9 mouse cellular contexts compared by ENCODE assay signal in the genomic region with DNA sequence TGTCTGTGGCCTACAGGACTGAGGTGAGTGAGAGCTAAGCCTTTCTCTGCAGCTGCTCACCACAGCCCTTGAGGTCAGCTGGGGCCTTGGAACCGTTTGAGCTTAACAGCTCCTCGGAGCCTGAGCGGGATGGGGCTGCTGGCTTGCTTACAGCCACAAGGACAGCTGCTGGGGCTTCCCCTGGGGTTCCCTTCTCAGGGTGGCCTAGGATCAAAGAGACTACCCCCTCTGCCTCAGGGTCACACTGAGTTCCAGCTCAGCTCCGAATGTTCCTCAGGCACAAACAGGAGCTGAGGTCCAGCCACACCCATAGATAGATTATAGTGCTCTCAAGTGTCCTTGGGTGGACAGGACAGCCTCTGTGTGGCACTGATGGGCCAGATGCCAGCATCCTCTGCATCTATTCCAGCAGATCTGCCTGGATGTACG.
DNase-seq lines count a peak whose midpoint lies in the region; ATAC-seq and TF ChIP-seq lines count a peak whose summit lies in the region.
"Had no signal": no experiment of that assay in that cellular context is flagged by ENCODE, and none has a peak within 500 bp of the region (broad histone marks: within the 10 kb centered on the region; RNA-seq: fewer than 3 reads in every experiment).

No protein-coding gene starts in this region.

- no peak for TF ChIP-seq CTCF in lung, embryonic 14.5 days (IDR thresholded peaks at IDR 0.05; ENCODE audit: low read depth)
- no peak for TF ChIP-seq CTCF in lung, adult 2 months (IDR thresholded peaks at IDR 0.05; ENCODE audit: insufficient read depth, low read length)
- no peak for TF ChIP-seq CTCF in heart, postnatal 0 days (IDR thresholded peaks at IDR 0.05; ENCODE audit: low read depth)

- TF ChIP-seq EP300 in heart, postnatal 0 days (IDR thresholded peaks at IDR 0.05; ENCODE audit: low read depth) = no peak

- no peak overlapping the region for H3K27ac ChIP-seq in lung, embryonic 14.5 days (ENCODE audit: low read depth)
- no peak overlapping the region for H3K27ac ChIP-seq in embryonic facial prominence, embryonic 11.5 days (replicated peaks; ENCODE audit: low read depth, low read length)
- no peak overlapping the region for H3K27ac ChIP-seq in heart, postnatal 0 days (ENCODE audit: low read depth)
- no peak overlapping the region for H3K27ac ChIP-seq in neural tube, embryonic 15.5 days (replicated peaks)
- H3K27ac ChIP-seq: left cerebral cortex, adult 2 months; neural tube, embryonic 12.5 days had no signal

- DNase-seq in lung, embryonic 14.5 days = peak; percentile 17
- DNase-seq in lung, adult 2 months = no peak
- DNase-seq in embryonic facial prominence, embryonic 11.5 days (ENCODE audit: low spot score) = no peak
- no peak for DNase-seq in heart, postnatal 0 days (ENCODE audit: low spot score)
- DNase-seq in retina, postnatal 1 day = peak; percentile 33
- no peak for DNase-seq in kidney, adult 11 months

- H3K4me3 ChIP-seq in lung, embryonic 14.5 days (ENCODE audit: low read depth, low read length) = no peak overlapping the region
- no peak overlapping the region for H3K4me3 ChIP-seq in lung, adult 2 months (replicated peaks; ENCODE audit: extremely low read depth, low read depth, low read length)
- H3K4me3 ChIP-seq in embryonic facial prominence, embryonic 11.5 days (ENCODE audit: low read depth, low read length) = no peak overlapping the region
- H3K4me3 ChIP-seq in heart, postnatal 0 days (ENCODE audit: low read depth, low read length) = no peak overlapping the region
- no peak overlapping the region for H3K4me3 ChIP-seq in neural tube, embryonic 15.5 days (replicated peaks)
- H3K4me3 ChIP-seq: left cerebral cortex, adult 2 months; neural tube, embryonic 12.5 days had no signal

- no peaks in the 10 kb centered on the region for H3K9me3 ChIP-seq in lung, embryonic 14.5 days (ENCODE audit: low read depth, low read length)
- no peaks in the 10 kb centered on the region for H3K9me3 ChIP-seq in embryonic facial prominence, embryonic 11.5 days (replicated peaks; ENCODE audit: control insufficient read depth, low read length)
- no peaks in the 10 kb centered on the region for H3K9me3 ChIP-seq in heart, postnatal 0 days (replicated peaks; ENCODE audit: control insufficient read depth, low read length)
- no peaks in the 10 kb centered on the region for H3K9me3 ChIP-seq in neural tube, embryonic 15.5 days (replicated peaks)
- H3K9me3 ChIP-seq: neural tube, embryonic 12.5 days had no signal

- no peak for TF ChIP-seq POLR2A in lung, adult 2 months (IDR thresholded peaks at IDR 0.05; ENCODE audit: borderline replicate concordance, extremely low read depth, low read depth, low read length)

- no peaks in the 10 kb centered on the region for H3K27me3 ChIP-seq in lung, embryonic 14.5 days (ENCODE audit: insufficient read depth, low read length)
- H3K27me3 ChIP-seq in embryonic facial prominence, embryonic 11.5 days (ENCODE audit: control insufficient read depth, insufficient read depth, low read length) = no peaks in the 10 kb centered on the region
- no peaks in the 10 kb centered on the region for H3K27me3 ChIP-seq in heart, postnatal 0 days (ENCODE audit: control insufficient read depth, insufficient read depth, low read length)
- H3K27me3 ChIP-seq in neural tube, embryonic 15.5 days (replicated peaks) = 0 out of 2 replicates have a peak, but pooled peaks cover 3% of the 10 kb centered on the region

- ATAC-seq in lung, embryonic 14.5 days (ENCODE audit: insufficient read depth) = peak; percentile 49; the same call in 1 of the 2 replicates
- 0 out of 2 replicates have a peak, but pooled peaks have one; percentile 22 for ATAC-seq in embryonic facial prominence, embryonic 11.5 days (replicated peaks; ENCODE audit: insufficient number of reproducible peaks, low FRiP score, low TSS enrichment, low read depth)
- ATAC-seq in heart, postnatal 0 days (ENCODE audit: insufficient read depth, low read depth) = 0 out of 2 replicates have a peak, but pooled peaks have one; percentile 11
- no peak for ATAC-seq in neural tube, embryonic 15.5 days (ENCODE audit: low FRiP score)

- no peak overlapping the region for H3K9ac ChIP-seq in lung, embryonic 14.5 days
- no peak overlapping the region for H3K9ac ChIP-seq in embryonic facial prominence, embryonic 11.5 days (replicated peaks; ENCODE audit: low read length)
- no peak overlapping the region for H3K9ac ChIP-seq in heart, postnatal 0 days (replicated peaks; ENCODE audit: low read depth, low read length)
- no peak overlapping the region for H3K9ac ChIP-seq in neural tube, embryonic 15.5 days (replicated peaks)
- H3K9ac ChIP-seq: neural tube, embryonic 12.5 days had no signal

- H3K36me3 ChIP-seq in lung, embryonic 14.5 days (ENCODE audit: insufficient read depth) = no peaks in the 10 kb centered on the region
- H3K36me3 ChIP-seq in embryonic facial prominence, embryonic 11.5 days (replicated peaks; ENCODE audit: control insufficient read depth, insufficient read depth, low read depth, low read length) = no peaks in the 10 kb centered on the region
- H3K36me3 ChIP-seq in heart, postnatal 0 days (replicated peaks; ENCODE audit: control insufficient read depth, insufficient read depth, low read length) = no peaks in the 10 kb centered on the region
- H3K36me3 ChIP-seq in neural tube, embryonic 15.5 days = no peaks in the 10 kb centered on the region
- H3K36me3 ChIP-seq: neural tube, embryonic 12.5 days had no signal

- no peaks in the 10 kb centered on the region for H3K4me1 ChIP-seq in lung, embryonic 14.5 days (ENCODE audit: insufficient read depth)
- no peaks in the 10 kb centered on the region for H3K4me1 ChIP-seq in lung, adult 2 months (ENCODE audit: control insufficient read depth, insufficient read depth, low read length)
- no peaks in the 10 kb centered on the region for H3K4me1 ChIP-seq in embryonic facial prominence, embryonic 11.5 days (ENCODE audit: control insufficient read depth, insufficient read depth, low read length)
- H3K4me1 ChIP-seq in heart, postnatal 0 days (ENCODE audit: control insufficient read depth, insufficient read depth) = 0 out of 2 replicates have a peak, but pooled peaks cover 9% of the 10 kb centered on the region
- no peaks in the 10 kb centered on the region for H3K4me1 ChIP-seq in neural tube, embryonic 15.5 days

- WGBS in lung, embryonic 14.5 days = 35% methylated on average over 5 of the region's 5 CpGs
- 24% methylated on average over 5 of the region's 5 CpGs for WGBS in lung, adult 2 months
- 50% methylated on average over 5 of the region's 5 CpGs for WGBS in embryonic facial prominence, embryonic 11.5 days
- 36% methylated on average over 5 of the region's 5 CpGs for WGBS in heart, postnatal 0 days
- WGBS in neural tube, embryonic 15.5 days = 46% methylated on average over 5 of the region's 5 CpGs

- no peak overlapping the region for H3K4me2 ChIP-seq in lung, embryonic 14.5 days
- H3K4me2 ChIP-seq in embryonic facial prominence, embryonic 11.5 days (ENCODE audit: low read depth, low read length) = no peak overlapping the region
- no peak overlapping the region for H3K4me2 ChIP-seq in heart, postnatal 0 days (ENCODE audit: low read depth, low read length)
- no peak overlapping the region for H3K4me2 ChIP-seq in neural tube, embryonic 15.5 days
- H3K4me2 ChIP-seq: neural tube, embryonic 12.5 days had no signal

Comparison
In these comparisons a context has a peak if more than half of its experiments do, and no peak if none do; other contexts are left out.
1. DNase-seq: peak in lung, embryonic 14.5 days (single experiment) and retina, postnatal 1 day (single experiment); none in lung, adult 2 months (single experiment), embryonic facial prominence, embryonic 11.5 days (single experiment), heart, postnatal 0 days (single experiment) and kidney, adult 11 months (single experiment).